Mouse (Mus musculus) cerebellum, postnatal 25 days (tissue): Measurements from ENCODE around the gene Nup160.

Source experiments
- DNase-seq, 2 experiments: peaks; one replicate each; pipeline ENCODE4 v3.0.0; 2021; ENCODE audit warnings: mixed read lengths in 2 of 2

Nup160 gene

GRCm38 (mm10) chr2:90666591-90667387 lies 10.2 kb upstream of the Nup160 start:
- DNase-seq = no peak

- no peak for DNase-seq
Measured at GRCm38 (mm10) chr2:90667388-90668265, 9.4 kb upstream of the Nup160 start.

- no peak for DNase-seq
Measured at GRCm38 (mm10) chr2:90670343-90670742, 6.7 kb upstream of the Nup160 start.

- DNase-seq = no peak
Measured at GRCm38 (mm10) chr2:90673339-90673738, 3.7 kb upstream of the Nup160 start.

GRCm38 (mm10) chr2:90674555-90674954 lies 2.5 kb upstream of the Nup160 start:
- no peak for DNase-seq

- DNase-seq = no peak
Measured at GRCm38 (mm10) chr2:90675488-90675887, 1.5 kb upstream of the Nup160 start.

- no peak for DNase-seq
Measured at GRCm38 (mm10) chr2:90678256-90679060, 1.4 kb downstream of the Nup160 start.

GRCm38 (mm10) chr2:90679061-90679810 lies 2.2 kb downstream of the Nup160 start:
- peak; percentile 94 to 95 for DNase-seq

- no peak for DNase-seq
Measured at GRCm38 (mm10) chr2:90700943-90701342, 23.9 kb downstream of the Nup160 start.

GRCm38 (mm10) chr2:90708548-90708947 lies 31.5 kb downstream of the Nup160 start:
- DNase-seq = no peak

GRCm38 (mm10) chr2:90715555-90716092 lies 38.6 kb downstream of the Nup160 start:
- no peak for DNase-seq

- DNase-seq = no peak
Measured at GRCm38 (mm10) chr2:90717366-90717765, 40.4 kb downstream of the Nup160 start.

- DNase-seq = no peak
Measured at GRCm38 (mm10) chr2:90717948-90718347, 40.9 kb downstream of the Nup160 start.

GRCm38 (mm10) chr2:90726818-90727217 lies 49.8 kb downstream of the Nup160 start:
- DNase-seq = no peak

- DNase-seq = no peak
Measured at GRCm38 (mm10) chr2:90735326-90735725, 58.3 kb downstream of the Nup160 start.

- no peak for DNase-seq
Measured at GRCm38 (mm10) chr2:90738801-90739200, 61.8 kb downstream of the Nup160 start.

- no peak for DNase-seq
Measured at GRCm38 (mm10) chr2:90739327-90739726, 62.3 kb downstream of the Nup160 start.

- no peak for DNase-seq
Measured at GRCm38 (mm10) chr2:90739921-90740320, 62.9 kb downstream of the Nup160 start.

GRCm38 (mm10) chr2:90744285-90745052 lies 67.5 kb downstream of the Nup160 start:
- DNase-seq = peak; percentile 39 to 42

- DNase-seq = peak; percentile 98
Measured at GRCm38 (mm10) chr2:90745053-90745678, 68.2 kb downstream of the Nup160 start, which contains the start of gene Fnbp4. TSS of gene Fnbp4 (plus strand) at chr2:90745370.
